Mouse (Mus musculus): ENCODE data around the gene Gm49342. TPM values are rescaled to one million over a fixed set of nuclear protein-coding genes. Genes with fewer than 3 reads are reported as not detected.
"Not testable (repeated sequence)": the region's sequence is repeated elsewhere in the genome, so short reads cannot be mapped to it uniquely, and the experiment has no call there.

The Gm49342 gene
- total RNA-seq, 2 experiments from 2014 or later, result 15.7 to 16.5 TPM

- DNase-seq, result no peak
These were observed 7.7 kb upstream of the Gm49342 start for GRCm38 (mm10) chr14:50936649-50937048.

- DNase-seq, result no peak
These were observed 6.0 kb upstream of the Gm49342 start for GRCm38 (mm10) chr14:50938119-50938908.

DNA sequence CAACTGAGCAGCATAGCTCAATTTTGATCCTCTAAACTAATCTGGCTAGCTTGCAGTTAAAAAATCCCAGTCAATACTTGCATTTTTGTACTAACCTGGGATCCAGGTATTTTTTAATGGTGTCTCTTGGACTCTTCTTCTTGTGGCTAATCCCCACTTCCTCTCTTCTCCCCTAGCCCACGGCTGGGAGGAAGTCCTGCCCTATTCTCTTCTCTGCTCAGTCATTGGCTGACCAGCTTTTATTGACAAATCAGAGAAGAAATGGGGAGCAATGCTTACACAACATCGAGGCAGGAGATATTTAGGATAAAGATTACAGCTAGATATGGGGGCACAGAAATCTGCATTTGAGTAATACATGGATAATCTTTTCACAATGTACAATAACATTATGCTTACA, 5.4 kb upstream of the Gm49342 start:
- no peak for DNase-seq

- DNase-seq, result not testable (repeated sequence)
These were observed 334 bp downstream of the Gm49342 start for GRCm38 (mm10) chr14:50944668-50945033.

DNA sequence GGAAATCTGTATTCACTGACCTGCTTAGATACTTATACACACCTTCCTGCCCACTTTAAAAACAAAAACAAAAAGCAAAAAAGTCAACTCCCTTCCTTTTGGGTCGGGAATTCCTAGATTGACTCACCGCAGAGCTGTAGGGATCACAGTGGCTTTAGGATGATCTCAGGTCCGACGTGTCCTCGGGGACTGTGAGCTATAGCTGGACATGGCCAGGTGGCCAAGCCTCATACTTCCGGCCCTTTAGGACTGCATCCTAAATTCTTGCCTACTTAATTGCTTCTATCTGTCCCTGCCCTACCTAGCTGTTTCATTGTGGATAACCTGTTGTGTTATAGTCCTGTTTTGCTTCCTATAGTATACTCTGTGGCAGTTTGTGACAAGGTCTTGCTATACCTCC, 764 bp downstream of the Gm49342 start:
- not testable (repeated sequence) for DNase-seq

DNA sequence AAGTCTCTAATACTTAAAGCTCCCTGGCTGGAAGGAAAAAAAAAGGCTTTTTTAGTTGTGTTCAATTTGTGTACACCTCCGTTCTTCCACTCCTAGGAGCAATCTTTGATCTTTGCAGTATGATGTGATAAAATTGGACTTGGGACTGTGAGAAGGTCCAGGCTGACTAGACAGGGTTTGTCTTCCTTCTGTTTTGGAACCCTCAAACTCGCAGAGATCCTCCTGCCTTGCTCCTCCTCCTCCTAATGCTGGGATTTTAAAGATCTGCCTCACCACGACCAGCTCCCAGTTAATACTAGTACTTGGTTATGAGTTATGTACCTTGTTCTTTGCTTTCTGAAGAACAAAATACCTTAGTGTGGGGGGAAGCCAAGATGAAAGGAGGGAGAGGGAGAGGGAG, 1.2 kb downstream of the Gm49342 start:
- not testable (repeated sequence) for DNase-seq

GRCm38 (mm10) chr14:50955487-50955886, 11.2 kb downstream of the Gm49342 start:
- DNase-seq, result peak; percentile 51 to 55

- DNase-seq, result peak; percentile 65 to 79
These were observed 11.7 kb downstream of the Gm49342 start, which contains the start of gene Pnp2 for GRCm38 (mm10) chr14:50955942-50956508. Pnp2 (plus strand) TSS chr14:50955992.

DNA sequence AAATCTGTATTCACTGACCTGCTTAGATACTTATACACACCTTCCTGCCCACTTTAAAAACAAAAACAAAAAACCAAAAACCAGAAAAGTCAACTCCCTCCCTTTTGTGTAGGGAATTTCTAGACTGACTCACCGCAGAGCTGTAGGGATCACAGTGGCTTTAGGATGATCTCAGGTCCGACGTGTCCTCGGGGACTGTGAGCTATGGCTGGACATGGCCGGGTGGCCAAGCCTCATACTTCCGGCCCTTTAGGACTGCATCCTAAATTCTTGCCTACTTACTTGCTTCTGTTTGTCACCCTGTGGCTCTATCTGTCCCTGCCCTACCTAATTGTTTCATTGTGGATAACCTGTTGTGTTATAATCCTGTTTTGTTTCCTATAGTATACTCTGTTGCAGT, 12.4 kb downstream of the Gm49342 start:
- DNase-seq, result not testable (repeated sequence)

- DNase-seq, result not testable (repeated sequence)
These were observed 12.8 kb downstream of the Gm49342 start for GRCm38 (mm10) chr14:50957146-50957545.

DNA sequence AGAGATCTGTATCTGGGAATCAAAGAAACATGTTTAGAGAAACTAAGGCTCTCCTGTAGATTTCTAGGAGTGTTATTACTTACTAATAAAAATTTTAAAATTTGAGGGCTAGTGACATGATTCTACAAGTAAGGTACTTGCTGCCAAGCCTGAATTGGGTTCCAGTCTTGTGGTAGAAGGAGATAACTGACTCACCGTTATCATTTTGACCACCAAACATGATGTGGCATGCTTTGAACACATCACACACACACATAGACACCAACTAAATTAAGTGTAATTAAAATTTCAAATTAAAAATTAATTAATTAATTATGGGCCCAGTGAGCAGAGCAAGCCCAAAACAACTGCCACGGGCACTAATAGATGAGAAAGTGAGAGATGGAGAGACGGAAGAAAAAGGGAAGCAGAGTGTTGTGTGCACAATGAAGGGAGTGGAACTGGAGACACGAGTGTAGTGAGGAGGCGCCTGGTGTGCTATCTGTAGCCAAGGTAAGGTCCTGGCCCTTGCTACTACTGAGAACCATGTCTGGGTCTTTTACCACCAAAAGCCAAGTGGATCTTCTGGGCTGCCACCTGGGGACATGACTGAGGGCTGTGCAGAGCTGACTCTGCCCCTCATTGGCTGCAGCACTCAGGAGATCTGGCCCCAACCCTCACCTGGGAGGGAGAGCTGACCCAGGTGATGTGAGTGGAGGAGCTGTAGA, 14.1 kb downstream of the Gm49342 start:
- not testable (repeated sequence) for DNase-seq

GRCm38 (mm10) chr14:50968216-50968980, 24.1 kb downstream of the Gm49342 start:
- DNase-seq, result no peak

GRCm38 (mm10) chr14:50969041-50969440, 24.7 kb downstream of the Gm49342 start:
- no peak for DNase-seq

DNA sequence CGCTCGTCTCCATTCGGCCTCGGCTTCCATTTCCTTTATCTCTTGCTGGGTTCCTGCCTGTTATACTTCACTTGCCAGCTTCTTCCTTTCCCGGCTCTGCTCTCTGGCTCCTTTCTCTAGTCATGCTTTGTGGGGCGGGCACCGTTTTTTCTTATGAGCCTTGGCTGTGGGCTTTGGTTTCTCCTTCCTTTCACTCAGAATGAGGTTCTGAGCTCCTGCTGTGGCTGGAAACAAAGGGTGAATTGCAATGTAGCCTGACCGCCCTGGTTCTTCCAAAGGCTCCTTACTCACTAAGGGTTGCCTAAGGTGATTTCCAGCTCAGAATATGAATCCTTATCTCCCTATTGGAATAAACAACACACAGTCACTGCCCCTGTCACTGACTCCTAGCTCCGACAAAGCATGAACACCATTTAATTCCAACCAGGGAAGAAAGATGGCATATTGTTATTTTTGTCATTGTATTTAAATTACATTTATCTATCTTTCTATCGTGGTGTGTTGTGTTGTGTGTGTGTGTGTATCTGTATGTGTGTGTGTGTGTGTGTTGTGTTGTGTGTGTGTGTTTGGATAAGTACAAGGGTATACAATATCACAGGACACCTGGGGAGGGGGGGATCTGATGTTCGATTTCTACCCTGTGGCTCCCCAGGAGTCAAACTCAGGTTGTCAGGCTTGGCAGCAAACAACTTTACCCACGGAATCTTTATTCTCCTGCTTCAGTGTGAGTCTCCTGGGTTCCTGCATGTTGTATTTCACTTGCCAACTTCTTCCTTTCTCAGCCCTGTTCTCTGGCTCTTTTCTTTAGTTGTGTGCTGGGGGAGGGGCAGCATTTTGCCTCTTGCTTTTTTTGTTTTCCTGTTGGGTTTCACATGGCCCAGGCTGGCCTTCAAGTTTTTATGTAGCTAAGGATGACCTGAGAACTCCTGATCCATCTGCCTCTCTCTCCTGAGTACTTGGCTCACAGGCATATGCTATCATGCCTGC, 25.5 kb downstream of the Gm49342 start:
- peak; percentile 59 to 70 for DNase-seq

DNA sequence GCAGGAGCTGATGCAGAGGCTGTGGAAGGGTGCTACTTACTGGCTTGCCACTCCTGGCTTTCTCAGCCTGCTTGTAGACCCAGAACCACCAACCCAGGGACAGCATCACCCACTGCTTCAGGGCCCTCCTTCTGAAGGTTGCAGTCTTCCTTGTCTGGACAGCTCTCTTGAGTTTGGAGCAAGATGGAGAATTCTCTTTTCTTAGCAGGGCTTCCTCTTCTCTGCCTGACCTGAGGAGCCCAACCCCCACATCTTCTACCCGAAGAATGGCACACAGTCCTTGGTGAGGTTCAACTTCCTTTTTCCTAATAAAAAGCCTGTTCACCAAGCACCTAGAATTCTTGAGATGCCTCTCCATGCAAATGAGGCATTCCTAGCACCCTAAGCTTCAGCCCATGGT, 26.5 kb downstream of the Gm49342 start:
- no peak for DNase-seq

DNA sequence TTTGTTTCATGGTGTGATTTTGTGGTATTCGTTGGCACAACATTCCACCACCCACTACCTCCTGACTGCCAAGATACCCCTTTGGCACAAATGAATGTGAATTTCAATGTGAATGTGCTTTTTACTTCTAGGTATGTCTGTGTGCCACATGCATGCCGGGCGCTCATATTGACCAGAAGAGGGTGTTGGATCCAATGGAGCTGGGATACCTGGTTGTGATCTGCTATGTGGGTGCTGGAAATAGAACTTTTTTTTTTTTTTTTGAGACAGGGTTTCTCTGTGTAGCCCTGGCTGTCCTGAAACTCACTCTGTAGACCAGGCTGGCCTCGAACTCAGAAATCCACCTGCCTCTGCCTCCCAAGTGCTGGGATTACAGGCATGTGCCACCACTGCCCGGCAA, 28.7 kb downstream of the Gm49342 start:
- not testable (repeated sequence) for DNase-seq

GRCm38 (mm10) chr14:50973700-50974099, 29.4 kb downstream of the Gm49342 start:
- no peak for DNase-seq

- DNase-seq, result no peak
These were observed 30.7 kb downstream of the Gm49342 start for GRCm38 (mm10) chr14:50975001-50975400.

DNA sequence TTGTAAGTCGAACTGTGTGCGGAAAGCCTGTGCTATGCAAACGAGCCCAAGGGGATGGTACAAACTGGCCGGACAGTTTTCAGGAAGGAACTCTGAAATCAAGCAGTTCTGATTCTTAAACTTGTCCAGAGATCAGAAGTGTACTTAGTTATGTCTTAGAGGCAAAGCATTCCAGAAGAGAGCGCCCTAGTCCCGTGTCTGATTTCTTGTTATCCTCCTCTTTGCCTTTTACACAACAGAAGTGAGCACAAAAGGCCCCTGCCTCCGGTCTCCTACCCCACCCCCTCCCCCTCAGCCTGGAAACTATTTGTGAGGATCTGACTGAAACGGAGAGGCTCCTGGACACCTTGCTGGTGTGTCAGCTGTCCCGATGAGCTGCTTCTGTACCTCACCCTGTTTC, 32.4 kb downstream of the Gm49342 start:
- peak in 1 of 2 experiments; percentile 51 for DNase-seq

- DNase-seq, result not testable (repeated sequence)
These were observed 34.1 kb downstream of the Gm49342 start for GRCm38 (mm10) chr14:50978451-50978850.

DNA sequence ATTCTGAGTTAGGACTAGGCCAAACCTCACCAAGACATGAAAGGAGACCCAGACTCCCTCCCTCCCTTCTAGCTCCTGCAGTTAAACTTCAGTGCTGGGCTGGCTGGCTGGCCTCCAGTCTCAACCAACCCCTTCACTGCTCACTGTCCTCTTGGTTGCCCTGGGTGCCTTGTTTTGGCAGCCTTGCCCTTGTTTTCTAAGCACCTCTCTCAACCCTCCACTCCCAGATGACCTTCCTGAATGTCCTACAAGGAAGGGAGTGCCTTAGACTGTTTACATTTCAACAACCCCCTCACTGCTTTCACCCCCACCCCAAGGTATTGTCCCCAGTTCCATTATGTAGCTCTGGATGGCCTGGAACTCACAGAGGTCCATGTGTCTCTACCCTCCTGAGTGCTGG, 35.3 kb downstream of the Gm49342 start:
- DNase-seq, result no peak
